Mouse (Mus musculus) megakaryocyte, adult 5-6 weeks (primary cell): ENCODE measurements around the gene Rrp1. TPM values are rescaled to one million over a fixed set of nuclear protein-coding genes. Genes with fewer than 3 reads are reported as not detected.

Source experiments
- ATAC-seq: 2 replicates; pipeline ENCODE4 v1.8.0; 2016; ENCODE audit warnings: mild to moderate bottlenecking, inconsistent platforms; ENCODE audit not compliant: poor library complexity, severe bottlenecking
- total RNA-seq, 2 experiments: library from RNA; stranded (forward) in 1 of 2; stranded (reverse) in 1 of 2; fragments of 153-499, 151-499 nt in 1 of 2; fragments of 221-1000, 200-1000 nt in 1 of 2; gene quantifications; 2 replicates each; pipeline versions ENCODE4 v1.2.3 to v1.2.4; 2015 to 2017

Rrp1 gene
- total RNA-seq, 2 experiments from 2014 or later: 32.9 to 173 TPM

GRCm38 (mm10) chr10:78351887-78352665 lies 60.8 kb downstream of the Rrp1 start, which contains the start of gene Agpat3:
Gene Agpat3 (minus strand): TSS chr10:78352489.
- peak; percentile 40; the same call in 1 of the 2 replicates for ATAC-seq

GRCm38 (mm10) chr10:78351564-78351886 lies 61.3 kb downstream of the Rrp1 start:
- ATAC-seq: no peak

GRCm38 (mm10) chr10:78350796-78351556 lies 61.9 kb downstream of the Rrp1 start:
- no peak for ATAC-seq

Other genes starting within 250 kb of the Rrp1 start
- gene D10Jhu81e, start 243.3 kb downstream of the Rrp1 start, total RNA-seq (2015): 22.7 and 25.3 TPM in 2 replicates
- 57.6 and 69.2 TPM in 2 replicates for gene D10Jhu81e, start 243.3 kb downstream of the Rrp1 start, total RNA-seq (2017)
- gene Pwp2, start 227.9 kb downstream of the Rrp1 start, total RNA-seq (2015): 2.2 and 3.0 TPM in 2 replicates
- 7.4 and 8.8 TPM in 2 replicates for gene Pwp2, start 227.9 kb downstream of the Rrp1 start, total RNA-seq (2017)
- gene Trappc10, start 168.4 kb downstream of the Rrp1 start, total RNA-seq (2015): 26.1 and 37.9 TPM in 2 replicates
- gene Trappc10, start 168.4 kb downstream of the Rrp1 start, total RNA-seq (2017): 26.9 and 29.1 TPM in 2 replicates
- 1.8 and 2.4 TPM in 2 replicates for gene Agpat3, start 60.6 kb downstream of the Rrp1 start, total RNA-seq (2015)
- gene Agpat3, start 60.6 kb downstream of the Rrp1 start, total RNA-seq (2017): 2.8 and 5.2 TPM in 2 replicates
- 122 and 148 TPM in 2 replicates for gene Cstb, start 12.6 kb upstream of the Rrp1 start, total RNA-seq (2015)
- 119 and 125 TPM in 2 replicates for gene Cstb, start 12.6 kb upstream of the Rrp1 start, total RNA-seq (2017)
- gene Pdxk, start 51.9 kb upstream of the Rrp1 start, total RNA-seq (2015): 21.7 and 23.0 TPM in 2 replicates
- gene Pdxk, start 51.9 kb upstream of the Rrp1 start, total RNA-seq (2017): 16.5 and 19.6 TPM in 2 replicates
- not detected in 2 replicates for gene Olfr1358, start 104.4 kb upstream of the Rrp1 start, total RNA-seq (2015)
- gene Olfr1358, start 104.4 kb upstream of the Rrp1 start, total RNA-seq (2017): not detected in 2 replicates
- 16.3 and 19.8 TPM in 2 replicates for gene Ilvbl, start 161.3 kb upstream of the Rrp1 start, total RNA-seq (2015)
- 8.4 and 8.6 TPM in 2 replicates for gene Ilvbl, start 161.3 kb upstream of the Rrp1 start, total RNA-seq (2017)
- 0.25 TPM in 1 of 2 replicates, not detected in the other for gene Syde1, start 178.9 kb upstream of the Rrp1 start, total RNA-seq (2015)
- gene Syde1, start 178.9 kb upstream of the Rrp1 start, total RNA-seq (2017): 0.15 and 0.37 TPM in 2 replicates
- not detected in 2 replicates for gene Olfr1357, start 205.0 kb upstream of the Rrp1 start, total RNA-seq (2015)
- not detected in 2 replicates for gene Olfr1357, start 205.0 kb upstream of the Rrp1 start, total RNA-seq (2017)